Mouse (Mus musculus): Measurements from ENCODE around the gene Atn1. TPM values are rescaled to one million over a fixed set of nuclear protein-coding genes. Genes with fewer than 3 reads are reported as not detected.

Gene Atn1
- polyA plus RNA-seq, 1 experiment from 2014 or later, result 24.7 TPM

- Histone ChIP-seq H3K4me1 (ENCODE audit: control insufficient read depth, insufficient read depth, low read depth, low read length) (peaks cover 22% of the 10 kb centered on the region), H3K9ac (ENCODE audit: low read depth, low read length) (no peak within 1 kb of the TSS), H3K27ac (ENCODE audit: low read depth, low read length) (peak within 1 kb of the TSS; percentile 15), H3K4me3 (ENCODE audit: low read length) (no peak within 1 kb of the TSS), H3K9me3 (ENCODE audit: control insufficient read depth, low read length) (no peaks in the 10 kb centered on the region), H3K27me3 (replicated peaks; ENCODE audit: control insufficient read depth, insufficient read depth, low read length) (no peaks in the 10 kb centered on the region), H3K36me3 (ENCODE audit: control insufficient read depth, insufficient read depth, low read length) (peaks cover 8% of the 10 kb centered on the region; the same call in 1 of the 2 replicates), H3K4me2 (ENCODE audit: low read length) (no peak within 1 kb of the TSS)
- no peak for ATAC-seq
- WGBS, result 34% methylated on average over 15 of the region's 15 CpGs
Measured at GRCm38 (mm10) chr6:124738511-124739023, 17.8 kb downstream of the Atn1 start, which contains the start of gene Ptpn6. Ptpn6 (minus strand) TSS chr6:124738714.

- Histone ChIP-seq H3K4me3 (ENCODE audit: low read length) (no peak overlapping the region), H3K27ac (ENCODE audit: low read depth, low read length) (no peak overlapping the region), H3K27me3 (replicated peaks; ENCODE audit: control insufficient read depth, insufficient read depth, low read length) (no peaks in the 10 kb centered on the region), H3K9me3 (ENCODE audit: control insufficient read depth, low read length) (no peaks in the 10 kb centered on the region), H3K36me3 (ENCODE audit: control insufficient read depth, insufficient read depth, low read length) (no peaks in the 10 kb centered on the region), H3K9ac (ENCODE audit: low read depth, low read length) (no peak overlapping the region), H3K4me1 (ENCODE audit: control insufficient read depth, insufficient read depth, low read depth, low read length) (peaks cover 21% of the 10 kb centered on the region), H3K4me2 (ENCODE audit: low read length) (no peak overlapping the region)
- ATAC-seq, result no peak
- WGBS, result 91% methylated on average over 11 of the region's 11 CpGs
Measured at GRCm38 (mm10) chr6:124737040-124737439, 19.3 kb downstream of the Atn1 start.

- no peak overlapping the region for H3K27ac ChIP-seq (ENCODE audit: low read depth, low read length)
- no peak overlapping the region for H3K4me3 ChIP-seq (ENCODE audit: low read length)
- WGBS, result 92% methylated on average over 3 of the region's 3 CpGs
- peaks cover 7% of the 10 kb centered on the region for H3K4me1 ChIP-seq (ENCODE audit: control insufficient read depth, insufficient read depth, low read depth, low read length)
- H3K27me3 ChIP-seq (replicated peaks; ENCODE audit: control insufficient read depth, insufficient read depth, low read length), result no peaks in the 10 kb centered on the region
- H3K4me2 ChIP-seq (ENCODE audit: low read length), result no peak overlapping the region
- ATAC-seq, result no peak
- no peak overlapping the region for H3K9ac ChIP-seq (ENCODE audit: low read depth, low read length)
- H3K9me3 ChIP-seq (ENCODE audit: control insufficient read depth, low read length), result no peaks in the 10 kb centered on the region
- H3K36me3 ChIP-seq (ENCODE audit: control insufficient read depth, insufficient read depth, low read length), result no peaks in the 10 kb centered on the region
Measured at GRCm38 (mm10) chr6:124734417-124734816, 21.9 kb downstream of the Atn1 start.

- no peak for ATAC-seq
- no peak overlapping the region for H3K4me3 ChIP-seq (ENCODE audit: low read length)
- H3K4me1 ChIP-seq (ENCODE audit: control insufficient read depth, insufficient read depth, low read depth, low read length), result no peaks in the 10 kb centered on the region
- no peak overlapping the region for H3K9ac ChIP-seq (ENCODE audit: low read depth, low read length)
- no peak overlapping the region for H3K4me2 ChIP-seq (ENCODE audit: low read length)
- H3K27ac ChIP-seq (ENCODE audit: low read depth, low read length), result no peak overlapping the region
- no peaks in the 10 kb centered on the region for H3K27me3 ChIP-seq (replicated peaks; ENCODE audit: control insufficient read depth, insufficient read depth, low read length)
- no peaks in the 10 kb centered on the region for H3K36me3 ChIP-seq (ENCODE audit: control insufficient read depth, insufficient read depth, low read length)
- H3K9me3 ChIP-seq (ENCODE audit: control insufficient read depth, low read length), result no peaks in the 10 kb centered on the region
- WGBS, result 53% methylated on average over 19 of the region's 19 CpGs
Measured at GRCm38 (mm10) chr6:124732476-124733370, 23.6 kb downstream of the Atn1 start.

GRCm38 (mm10) chr6:124731038-124731437, 25.3 kb downstream of the Atn1 start:
- H3K4me1 ChIP-seq (ENCODE audit: control insufficient read depth, insufficient read depth, low read depth, low read length), result no peaks in the 10 kb centered on the region
- no peaks in the 10 kb centered on the region for H3K27me3 ChIP-seq (replicated peaks; ENCODE audit: control insufficient read depth, insufficient read depth, low read length)
- no peak overlapping the region for H3K4me2 ChIP-seq (ENCODE audit: low read length)
- 90% methylated on average over 7 of the region's 7 CpGs for WGBS
- no peak for ATAC-seq
- H3K4me3 ChIP-seq (ENCODE audit: low read length), result no peak overlapping the region
- H3K9me3 ChIP-seq (ENCODE audit: control insufficient read depth, low read length), result no peaks in the 10 kb centered on the region
- H3K36me3 ChIP-seq (ENCODE audit: control insufficient read depth, insufficient read depth, low read length), result no peaks in the 10 kb centered on the region
- no peak overlapping the region for H3K27ac ChIP-seq (ENCODE audit: low read depth, low read length)
- no peak overlapping the region for H3K9ac ChIP-seq (ENCODE audit: low read depth, low read length)

GRCm38 (mm10) chr6:124729850-124730705, 26.2 kb downstream of the Atn1 start:
- Histone ChIP-seq H3K4me3 (ENCODE audit: low read length) (no peak overlapping the region), H3K9ac (ENCODE audit: low read depth, low read length) (no peak overlapping the region), H3K36me3 (ENCODE audit: control insufficient read depth, insufficient read depth, low read length) (no peaks in the 10 kb centered on the region), H3K27me3 (replicated peaks; ENCODE audit: control insufficient read depth, insufficient read depth, low read length) (no peaks in the 10 kb centered on the region), H3K4me2 (ENCODE audit: low read length) (no peak overlapping the region), H3K9me3 (ENCODE audit: control insufficient read depth, low read length) (no peaks in the 10 kb centered on the region), H3K27ac (ENCODE audit: low read depth, low read length) (no peak overlapping the region), H3K4me1 (ENCODE audit: control insufficient read depth, insufficient read depth, low read depth, low read length) (no peaks in the 10 kb centered on the region)
- 83% methylated on average over 8 of the region's 8 CpGs for WGBS
- no peak for ATAC-seq

- Histone ChIP-seq H3K9me3 (ENCODE audit: control insufficient read depth, low read length) (no peaks in the 10 kb centered on the region), H3K4me2 (ENCODE audit: low read length) (no peak overlapping the region), H3K27me3 (replicated peaks; ENCODE audit: control insufficient read depth, insufficient read depth, low read length) (no peaks in the 10 kb centered on the region), H3K4me3 (ENCODE audit: low read length) (no peak overlapping the region), H3K4me1 (ENCODE audit: control insufficient read depth, insufficient read depth, low read depth, low read length) (no peaks in the 10 kb centered on the region), H3K27ac (ENCODE audit: low read depth, low read length) (no peak overlapping the region), H3K36me3 (ENCODE audit: control insufficient read depth, insufficient read depth, low read length) (no peaks in the 10 kb centered on the region), H3K9ac (ENCODE audit: low read depth, low read length) (no peak overlapping the region)
- 93% methylated on average over 10 of the region's 10 CpGs for WGBS
- ATAC-seq, result no peak
Measured at GRCm38 (mm10) chr6:124728621-124729020, 27.7 kb downstream of the Atn1 start.

GRCm38 (mm10) chr6:124724472-124724871, 31.9 kb downstream of the Atn1 start:
- ATAC-seq, result no peak
- Histone ChIP-seq H3K9me3 (ENCODE audit: control insufficient read depth, low read length) (no peaks in the 10 kb centered on the region), H3K27me3 (replicated peaks; ENCODE audit: control insufficient read depth, insufficient read depth, low read length) (no peaks in the 10 kb centered on the region), H3K36me3 (ENCODE audit: control insufficient read depth, insufficient read depth, low read length) (no peaks in the 10 kb centered on the region), H3K4me1 (ENCODE audit: control insufficient read depth, insufficient read depth, low read depth, low read length) (no peaks in the 10 kb centered on the region), H3K27ac (ENCODE audit: low read depth, low read length) (no peak overlapping the region), H3K9ac (ENCODE audit: low read depth, low read length) (no peak overlapping the region), H3K4me2 (ENCODE audit: low read length) (no peak overlapping the region), H3K4me3 (ENCODE audit: low read length) (no peak overlapping the region)
- 89% methylated on average over 10 of the region's 10 CpGs for WGBS

GRCm38 (mm10) chr6:124723541-124723940, 32.8 kb downstream of the Atn1 start:
- Histone ChIP-seq H3K27me3 (replicated peaks; ENCODE audit: control insufficient read depth, insufficient read depth, low read length) (no peaks in the 10 kb centered on the region), H3K4me1 (ENCODE audit: control insufficient read depth, insufficient read depth, low read depth, low read length) (no peaks in the 10 kb centered on the region), H3K9ac (ENCODE audit: low read depth, low read length) (no peak overlapping the region), H3K36me3 (ENCODE audit: control insufficient read depth, insufficient read depth, low read length) (no peaks in the 10 kb centered on the region), H3K27ac (ENCODE audit: low read depth, low read length) (no peak overlapping the region), H3K4me2 (ENCODE audit: low read length) (no peak overlapping the region), H3K4me3 (ENCODE audit: low read length) (no peak overlapping the region), H3K9me3 (ENCODE audit: control insufficient read depth, low read length) (no peaks in the 10 kb centered on the region)
- 80% methylated on average over 8 of the region's 8 CpGs for WGBS
- ATAC-seq, result no peak

Data from hindbrain, embryonic 16.5 days (tissue).